Mouse (Mus musculus): ENCODE measurements around the gene Rec8. TPM values are rescaled to one million over a fixed set of nuclear protein-coding genes. Genes with fewer than 3 reads are reported as not detected.

Gene Rec8
- total and polyA plus RNA-seq, 3 experiments = not detected

DNA sequence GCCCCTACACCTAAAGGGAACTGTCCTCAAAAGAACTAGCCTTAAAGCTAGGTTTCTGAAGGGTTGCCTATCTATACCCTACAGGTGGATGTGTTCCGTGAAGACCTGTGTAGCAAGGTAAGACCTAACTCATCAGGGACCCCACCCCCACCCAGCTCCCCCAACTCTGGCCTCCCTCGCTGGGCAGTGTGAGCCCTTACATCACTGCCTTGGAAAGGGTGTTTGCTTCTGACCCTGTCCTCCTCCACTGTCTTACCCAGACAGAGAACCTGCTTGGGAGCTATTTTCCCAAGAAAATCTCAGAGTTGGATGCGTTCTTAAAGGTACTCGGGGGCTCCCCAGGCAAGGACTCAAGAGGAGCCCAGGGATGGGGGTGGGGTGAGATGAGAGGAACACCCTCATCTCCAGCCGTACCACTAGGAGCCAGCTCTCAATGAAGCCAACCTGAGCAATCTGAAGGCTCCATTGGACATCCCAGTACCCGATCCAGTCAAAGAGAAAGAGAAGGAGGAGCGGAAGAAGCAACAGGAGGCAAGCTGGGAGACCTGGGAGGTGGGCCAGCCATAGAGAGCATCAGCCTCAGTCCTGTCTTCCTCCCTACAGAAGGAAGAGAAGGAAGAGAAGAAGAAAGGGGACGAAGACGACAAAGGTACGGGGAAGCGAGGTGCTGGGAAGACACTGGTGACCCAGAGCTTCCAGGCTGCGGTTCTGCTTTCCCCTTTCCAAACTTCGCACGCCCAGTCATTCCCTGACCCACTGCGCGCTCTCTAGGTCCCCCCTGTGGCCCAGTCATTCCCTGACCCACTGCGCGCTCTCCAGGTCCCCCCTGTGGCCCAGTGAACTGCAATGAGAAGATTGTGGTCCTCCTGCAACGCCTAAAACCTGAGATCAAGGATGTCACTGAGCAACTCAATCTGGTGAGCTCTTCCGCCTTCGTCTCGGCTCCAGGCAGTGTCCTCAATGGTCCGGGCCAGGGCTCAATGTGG is 38.0 kb upstream of the Rec8 start:
- Histone ChIP-seq H3K27me3 (replicated peaks) (no peaks in the 10 kb centered on the region), H3K4me1 (ENCODE audit: control insufficient read depth in 1 of 2, insufficient read depth in 2 of 2) (peaks cover 17 to 41% of the 10 kb centered on the region in 2 experiments), H3K9ac (ENCODE audit: insufficient read depth, low read depth) (peak overlapping the region; percentile 83; the same call in 1 of the 2 replicates), H3K4me2 (ENCODE audit: insufficient read depth, low read depth, poor library complexity, severe bottlenecking) (peak overlapping the region; percentile 92), H3K27ac (ENCODE audit: insufficient read depth, low read depth) (peak overlapping the region; percentile 32; the same call in 1 of the 2 replicates), H3K4me3 (replicated peaks in 1 of 3; ENCODE audit: low read depth in 2 of 3, low read length in 2 of 3, poor library complexity in 1 of 3) (peak overlapping the region; percentile 35 to 96 (median 95)), H3K36me3 (replicated peaks in 1 of 2; ENCODE audit: control insufficient read depth in 1 of 2, insufficient read depth in 1 of 2, low read length in 1 of 2) (peaks cover 19 to 38% of the 10 kb centered on the region in 2 experiments), H3K79me2 (replicated peaks; ENCODE audit: control insufficient read depth, extremely low read depth, insufficient read depth, poor library complexity, severe bottlenecking) (peaks cover 12% of the 10 kb centered on the region), H3K9me3 (replicated peaks; ENCODE audit: low read length) (no peaks in the 10 kb centered on the region)
- dilution Hi-C loops (cut with MboI; ENCODE audit: extremely low pct_ligation_motif_present, extremely low pct_unique_long_range_greater_than_20kb, low sequenced_read_pairs) = no loop called here
- no peak for TF ChIP-seq RCOR1 (conservative IDR thresholded peaks at IDR 0.05; ENCODE audit: low read depth, low read length)
- no peak for TF ChIP-seq KAT2A (IDR thresholded peaks at IDR 0.05; ENCODE audit: insufficient replicate concordance, low read length)
- TF ChIP-seq MEF2A (IDR thresholded peaks at IDR 0.05; ENCODE audit: borderline replicate concordance, low read depth, low read length) = no peak
- no peak for TF ChIP-seq MAZ (IDR thresholded peaks at IDR 0.05; ENCODE audit: low read depth, low read length)
- TF ChIP-seq MYC (IDR thresholded peaks at IDR 0.05; ENCODE audit: low read depth, low read length) = no peak
- peak; percentile 90 for TF ChIP-seq ZKSCAN1 (IDR thresholded peaks at IDR 0.05; ENCODE audit: borderline replicate concordance, low read depth, low read length)
- no peak for TF ChIP-seq ZMIZ1 (IDR thresholded peaks at IDR 0.05; ENCODE audit: low read depth, low read length)
- peak in 1 of 2 experiments; percentile 31; a peak in 2 of 4 replicates for TF ChIP-seq CTCF (conservative IDR thresholded peaks at IDR 0.05 in 1 of 2, IDR thresholded peaks at IDR 0.05 in 1 of 2; ENCODE audit: low read depth in 2 of 2, low read length in 2 of 2)
- no peak for TF ChIP-seq ZNF384 (IDR thresholded peaks at IDR 0.05; ENCODE audit: low read depth, low read length)
- no peak for TF ChIP-seq CHD1 (IDR thresholded peaks at IDR 0.05; ENCODE audit: low read depth, low read length)
- TF ChIP-seq TCF12 (IDR thresholded peaks at IDR 0.05; ENCODE audit: low read depth, low read length) = no peak
- DNase-seq (ENCODE audit: extremely low read depth) = no peak
- in situ Hi-C loops (cut with MboI; ENCODE audit: low pct_ligation_motif_present, low pct_unique_long_range_greater_than_20kb, low sequenced_read_pairs) = no loop called here

DNA sequence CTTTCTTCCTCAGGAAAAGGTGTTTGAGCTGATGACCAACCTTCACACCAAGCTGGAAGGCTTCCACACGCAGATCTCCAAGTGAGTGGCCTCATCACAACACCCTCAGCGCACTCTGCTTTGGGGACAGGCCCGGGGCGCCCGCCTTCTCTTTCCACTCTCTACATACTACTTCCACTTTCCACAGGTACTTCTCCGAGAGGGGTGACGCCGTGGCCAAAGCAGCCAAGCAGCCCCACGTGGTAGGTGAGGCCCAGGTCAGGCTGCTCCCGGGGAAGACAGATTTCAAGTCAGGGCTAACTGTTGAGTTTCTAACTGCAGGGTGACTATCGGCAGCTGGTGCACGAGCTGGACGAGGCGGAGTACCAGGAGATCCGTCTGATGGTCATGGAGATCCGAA is 37.1 kb upstream of the Rec8 start:
- no peak for DNase-seq (ENCODE audit: extremely low read depth)
- no peaks in the 10 kb centered on the region for H3K9me3 ChIP-seq (replicated peaks; ENCODE audit: low read length)
- H3K79me2 ChIP-seq (replicated peaks; ENCODE audit: control insufficient read depth, extremely low read depth, insufficient read depth, poor library complexity, severe bottlenecking) = peaks cover 12% of the 10 kb centered on the region
- peak overlapping the region; percentile 32 for H3K27ac ChIP-seq (ENCODE audit: insufficient read depth, low read depth)
- in situ Hi-C loops (cut with MboI; ENCODE audit: low pct_ligation_motif_present, low pct_unique_long_range_greater_than_20kb, low sequenced_read_pairs) (no loop called here), dilution Hi-C loops (cut with MboI; ENCODE audit: extremely low pct_ligation_motif_present, extremely low pct_unique_long_range_greater_than_20kb, low sequenced_read_pairs) (no loop called here)
- no peak overlapping the region for H3K9ac ChIP-seq (ENCODE audit: insufficient read depth, low read depth)
- H3K27me3 ChIP-seq (replicated peaks) = no peaks in the 10 kb centered on the region
- H3K4me1 ChIP-seq (ENCODE audit: control insufficient read depth in 1 of 2, insufficient read depth in 2 of 2) = peaks cover 20 to 48% of the 10 kb centered on the region in 2 experiments
- no peak overlapping the region; the same call in 1 of the 2 replicates for H3K4me2 ChIP-seq (ENCODE audit: insufficient read depth, low read depth, poor library complexity, severe bottlenecking)
- no peak overlapping the region for H3K4me3 ChIP-seq (replicated peaks in 1 of 3; ENCODE audit: low read depth in 2 of 3, low read length in 2 of 3, poor library complexity in 1 of 3)
- H3K36me3 ChIP-seq (replicated peaks in 1 of 2; ENCODE audit: control insufficient read depth in 1 of 2, insufficient read depth in 1 of 2, low read length in 1 of 2) = peaks cover 19 to 40% of the 10 kb centered on the region in 2 experiments
- TF ChIP-seq POLR2AphosphoS2 (IDR thresholded peaks at IDR 0.05; ENCODE audit: low read depth, low read length) (no peak), RCOR1 (conservative IDR thresholded peaks at IDR 0.05; ENCODE audit: low read depth, low read length) (no peak), ZKSCAN1 (IDR thresholded peaks at IDR 0.05; ENCODE audit: borderline replicate concordance, low read depth, low read length) (no peak), ZMIZ1 (IDR thresholded peaks at IDR 0.05; ENCODE audit: low read depth, low read length) (no peak), USF1 (IDR thresholded peaks at IDR 0.05; ENCODE audit: low read depth, low read length) (peak; percentile 18; the same call in 1 of the 2 replicates), TCF12 (IDR thresholded peaks at IDR 0.05; ENCODE audit: low read depth, low read length) (no peak), MAX (IDR thresholded peaks at IDR 0.05; ENCODE audit: low read length) (no peak), IRF4 (IDR thresholded peaks at IDR 0.05; ENCODE audit: low read depth, low read length) (peak; percentile 24; the same call in 1 of the 2 replicates), CHD1 (IDR thresholded peaks at IDR 0.05; ENCODE audit: low read depth, low read length) (no peak), GABPA (IDR thresholded peaks at IDR 0.05; ENCODE audit: insufficient replicate concordance, low read depth, low read length) (no peak), MEF2A (IDR thresholded peaks at IDR 0.05; ENCODE audit: borderline replicate concordance, low read depth, low read length) (no peak), MAFK (IDR thresholded peaks at IDR 0.05; ENCODE audit: insufficient replicate concordance, low read length) (no peak), ELF1 (IDR thresholded peaks at IDR 0.05; ENCODE audit: low read depth, low read length) (no peak), JUN (IDR thresholded peaks at IDR 0.05; ENCODE audit: insufficient read depth, low read depth, low read length) (no peak), MXI1 (IDR thresholded peaks at IDR 0.05; ENCODE audit: low read depth, low read length) (no peak; the same call in 1 of the 2 replicates), TBP (conservative IDR thresholded peaks at IDR 0.05; ENCODE audit: low read depth, low read length) (no peak), BHLHE40 (IDR thresholded peaks at IDR 0.05; ENCODE audit: low read depth, low read length) (0 out of 2 replicates have a peak, but pooled peaks have one; percentile 25), HCFC1 (IDR thresholded peaks at IDR 0.05; ENCODE audit: low read depth, low read length) (no peak), UBTF (IDR thresholded peaks at IDR 0.05; ENCODE audit: low read depth, low read length) (0 out of 2 replicates have a peak, but pooled peaks have one; percentile 71), NELFE (IDR thresholded peaks at IDR 0.05; ENCODE audit: low read depth, low read length) (no peak)

Measured in CH12.LX (cell line).